Mouse (Mus musculus) myocyte (in vitro differentiated cells): Measurements from ENCODE around the gene Runx2. TPM values are rescaled to one million over a fixed set of nuclear protein-coding genes. Genes with fewer than 3 reads are reported as not detected.

Experiments used
- H3K27me3 ChIP-seq: one replicate; pipeline ENCODE4 v1.6.1; 2011; ENCODE audit not compliant: control insufficient read depth, insufficient read depth, insufficient read length
- H3K36me3 ChIP-seq: one replicate; pipeline ENCODE4 v1.6.1; 2011; ENCODE audit not compliant: control insufficient read depth, insufficient read depth
- H3K4me2 ChIP-seq: one replicate; pipeline ENCODE4 v1.6.1; 2011; ENCODE audit warnings: low read depth, control low read depth
- H3K4me3 ChIP-seq: one replicate; pipeline ENCODE4 v1.5.1; 2011; ENCODE audit warnings: mild to moderate bottlenecking, control low read depth, moderate library complexity
- H3K79me2 ChIP-seq: one replicate; pipeline ENCODE4 v1.6.1; 2011; ENCODE audit not compliant: control insufficient read depth, insufficient read depth
- H3ac ChIP-seq: one replicate; pipeline ENCODE4 v1.6.1; 2011; ENCODE audit not compliant: control insufficient read depth, insufficient read length
- CEBPB ChIP-seq: IDR thresholded peaks from 2 replicates; pipeline ENCODE4 v1.6.1; 2011; ENCODE audit warnings: mild to moderate bottlenecking, moderate library complexity; ENCODE audit not compliant: poor library complexity, insufficient read depth, severe bottlenecking
- E2F4 ChIP-seq: IDR thresholded peaks from one replicate; pipeline ENCODE4 v1.6.1; 2011; ENCODE audit warnings: mild to moderate bottlenecking, control low read depth, moderate library complexity; ENCODE audit not compliant: insufficient read depth
- MAX ChIP-seq: IDR thresholded peaks from one replicate; pipeline ENCODE4 v1.6.1; 2011; ENCODE audit warnings: low read depth, mild to moderate bottlenecking, control low read depth
- MYOD1 ChIP-seq, 3 experiments: IDR thresholded peaks; one replicate each; pipeline ENCODE4 v1.6.1; 2011; ENCODE audit warnings: control low read depth in 2 of 3, low read depth in 2 of 3, mild to moderate bottlenecking in 2 of 3, moderate library complexity in 1 of 3; ENCODE audit not compliant: insufficient read length in 2 of 3, control insufficient read depth in 1 of 3
- MYOG ChIP-seq, 3 experiments: IDR thresholded peaks; one replicate each; pipeline ENCODE4 v1.6.1; 2011; ENCODE audit warnings: control low read depth in 2 of 3, low read depth in 2 of 3, mild to moderate bottlenecking in 2 of 3; ENCODE audit not compliant: insufficient read length in 2 of 3, control insufficient read depth in 1 of 3, insufficient read depth in 1 of 3
- POLR2A ChIP-seq: IDR thresholded peaks from one replicate; pipeline ENCODE4 v1.6.1; 2011; ENCODE audit warnings: low read depth, mild to moderate bottlenecking, control low read depth, moderate library complexity; ENCODE audit not compliant: insufficient read length
- POLR2AphosphoS2 ChIP-seq: IDR thresholded peaks from one replicate; pipeline ENCODE4 v1.6.1; 2011; ENCODE audit warnings: low read depth, control low read depth; ENCODE audit not compliant: insufficient read length
- REST ChIP-seq: IDR thresholded peaks from one replicate; pipeline ENCODE4 v1.6.1; 2011; ENCODE audit warnings: mild to moderate bottlenecking, control low read depth, moderate library complexity; ENCODE audit not compliant: insufficient read depth, insufficient read length
- SRF ChIP-seq: IDR thresholded peaks from one replicate; pipeline ENCODE4 v1.6.1; 2011; ENCODE audit warnings: low read depth; ENCODE audit not compliant: control insufficient read depth, insufficient read length
- TCF12 ChIP-seq: IDR thresholded peaks from one replicate; pipeline ENCODE4 v1.6.1; 2011; ENCODE audit warnings: mild to moderate bottlenecking, control low read depth; ENCODE audit not compliant: poor library complexity, insufficient read depth, severe bottlenecking
- TCF3 ChIP-seq: IDR thresholded peaks from one replicate; pipeline ENCODE4 v1.6.1; 2011; ENCODE audit warnings: low read depth, control low read depth; ENCODE audit not compliant: insufficient read length
- USF1 ChIP-seq: IDR thresholded peaks from one replicate; pipeline ENCODE4 v1.6.1; 2011; ENCODE audit warnings: low read depth, mild to moderate bottlenecking, control low read depth, moderate library complexity
- polyA plus RNA-seq: library from polyadenylated mRNA; unstranded; fragments of >200 nt; fragmentation: generic; extraction: Trizol; gene quantifications from one replicate; pipeline ENCODE4 v1.2.1, GENCODE M21; 2012; ENCODE audit warnings: missing spikeins

Gene Runx2
- polyA plus RNA-seq, 1 experiment: 6.7 TPM

- H3K79me2 ChIP-seq: no peaks in the 10 kb centered on the region
- H3ac ChIP-seq: no peak overlapping the region
- H3K36me3 ChIP-seq: peaks cover 9% of the 10 kb centered on the region
- H3K4me3 ChIP-seq: no peak overlapping the region
- no peaks in the 10 kb centered on the region for H3K27me3 ChIP-seq
- TF ChIP-seq POLR2AphosphoS2: no peak
- no peak for TF ChIP-seq USF1
- no peak for TF ChIP-seq E2F4
- no peak for TF ChIP-seq SRF
- TF ChIP-seq TCF12: no peak
- no peak for TF ChIP-seq MYOD1 (IDR thresholded peaks at IDR 0.05; ENCODE audit: control insufficient read depth in 1 of 3, insufficient read length in 2 of 3, low read depth in 2 of 3)
- no peak for TF ChIP-seq MAX
- no peak for TF ChIP-seq POLR2A
- TF ChIP-seq REST: no peak
- TF ChIP-seq TCF3: no peak
- TF ChIP-seq MYOG (IDR thresholded peaks at IDR 0.05; ENCODE audit: control insufficient read depth in 1 of 3, insufficient read depth in 1 of 3, insufficient read length in 2 of 3, low read depth in 2 of 3): no peak
- TF ChIP-seq CEBPB: no peak
- H3K4me2 ChIP-seq: no peak overlapping the region
Measured at GRCm38 (mm10) chr17:44609897-44610641, 204.5 kb downstream of the Runx2 start.

- H3K36me3 ChIP-seq: peaks cover 7% of the 10 kb centered on the region
- no peak overlapping the region for H3K4me2 ChIP-seq
- TF ChIP-seq POLR2AphosphoS2 (no peak), TCF12 (no peak), MYOG (IDR thresholded peaks at IDR 0.05; ENCODE audit: control insufficient read depth in 1 of 3, insufficient read depth in 1 of 3, insufficient read length in 2 of 3, low read depth in 2 of 3) (no peak), TCF3 (no peak), POLR2A (no peak), E2F4 (no peak), MYOD1 (IDR thresholded peaks at IDR 0.05; ENCODE audit: control insufficient read depth in 1 of 3, insufficient read length in 2 of 3, low read depth in 2 of 3) (no peak), MAX (no peak), CEBPB (no peak), USF1 (no peak), SRF (no peak), REST (no peak)
- no peaks in the 10 kb centered on the region for H3K27me3 ChIP-seq
- H3ac ChIP-seq: no peak overlapping the region
- no peaks in the 10 kb centered on the region for H3K79me2 ChIP-seq
- no peak overlapping the region for H3K4me3 ChIP-seq
Measured at GRCm38 (mm10) chr17:44609356-44609755, 205.2 kb downstream of the Runx2 start.

GRCm38 (mm10) chr17:44608907-44609306 is 205.7 kb downstream of the Runx2 start:
- no peak overlapping the region for H3ac ChIP-seq
- H3K4me3 ChIP-seq: no peak overlapping the region
- no peaks in the 10 kb centered on the region for H3K79me2 ChIP-seq
- no peaks in the 10 kb centered on the region for H3K27me3 ChIP-seq
- H3K36me3 ChIP-seq: peaks cover 7% of the 10 kb centered on the region
- H3K4me2 ChIP-seq: no peak overlapping the region
- TF ChIP-seq POLR2AphosphoS2 (no peak), CEBPB (no peak), REST (no peak), TCF3 (no peak), MYOG (IDR thresholded peaks at IDR 0.05; ENCODE audit: control insufficient read depth in 1 of 3, insufficient read depth in 1 of 3, insufficient read length in 2 of 3, low read depth in 2 of 3) (no peak), E2F4 (no peak), TCF12 (no peak), USF1 (no peak), SRF (no peak)

DNA sequence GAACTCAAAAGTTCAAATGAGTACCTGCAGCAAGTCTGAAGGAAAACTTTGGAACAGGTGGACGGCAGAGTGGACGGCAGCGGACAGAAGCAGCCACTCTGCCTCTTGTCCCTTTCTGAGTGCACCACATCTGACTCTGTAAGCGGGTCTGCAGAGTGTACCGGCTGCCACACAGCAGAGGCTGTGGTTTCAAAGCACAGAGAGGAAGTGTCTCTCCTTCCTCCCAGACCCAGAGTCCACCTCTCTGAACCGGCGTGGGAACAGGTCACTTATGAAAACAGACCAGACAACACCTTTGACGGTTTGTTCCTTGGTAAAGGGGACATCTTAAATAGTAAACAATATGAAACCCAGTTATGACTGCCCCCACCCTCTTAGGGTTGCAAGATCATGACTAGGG is 207.2 kb downstream of the Runx2 start:
- peaks cover 7% of the 10 kb centered on the region for H3K36me3 ChIP-seq

More for the DNA sequence above, 207.2 kb downstream of the Runx2 start:
- H3K4me3 ChIP-seq: no peak overlapping the region
- TF ChIP-seq TCF3 (no peak), POLR2A (no peak), E2F4 (no peak), REST (no peak), MYOD1 (IDR thresholded peaks at IDR 0.05; ENCODE audit: control insufficient read depth in 1 of 3, insufficient read length in 2 of 3, low read depth in 2 of 3) (no peak), TCF12 (no peak), MYOG (IDR thresholded peaks at IDR 0.05; ENCODE audit: control insufficient read depth in 1 of 3, insufficient read depth in 1 of 3, insufficient read length in 2 of 3, low read depth in 2 of 3) (no peak), CEBPB (no peak), SRF (no peak), USF1 (no peak), POLR2AphosphoS2 (no peak), MAX (no peak)
- no peaks in the 10 kb centered on the region for H3K27me3 ChIP-seq
- H3K79me2 ChIP-seq: no peaks in the 10 kb centered on the region
- H3ac ChIP-seq: no peak overlapping the region
- H3K4me2 ChIP-seq: no peak overlapping the region
